Mouse (Mus musculus) forebrain, postnatal 0 days (tissue): ENCODE data around the gene Homer1. TPM values are rescaled to one million over a fixed set of nuclear protein-coding genes. Genes with fewer than 3 reads are reported as not detected.
A peak's percentile ranks its signal among the peaks of the same experiment; 100 is the strongest.

ENCODE experiments used
- ATAC-seq: fragments of 200-750 bp; cut with Nextera tagmentation; 2 replicates; pipeline ENCODE4 v1.8.0; 2017; ENCODE audit warnings: mild to moderate bottlenecking, moderate library complexity
- DNase-seq: peaks from one replicate; pipeline ENCODE4 v3.0.0-alpha.2; 2015
- H3K27ac ChIP-seq: fragments of 300-500 bp; sonication (generic); 2 replicates; pipeline ENCODE4 v1.5.1; 2014; ENCODE audit warnings: low read depth, mild to moderate bottlenecking, antibody characterized with exemption, low read length, moderate library complexity, mixed read lengths
- H3K27me3 ChIP-seq: fragments of 300-500 bp; sonication (generic); 2 replicates; pipeline ENCODE4 v1.6.1; 2014; ENCODE audit warnings: mild to moderate bottlenecking, low read length, mixed read lengths; ENCODE audit not compliant: insufficient read depth
- H3K36me3 ChIP-seq: fragments of 300-500 bp; sonication (generic); 2 replicates; pipeline ENCODE4 v1.6.1; 2014; ENCODE audit warnings: mild to moderate bottlenecking, moderate library complexity; ENCODE audit not compliant: insufficient read depth
- H3K4me1 ChIP-seq: fragments of 300-500 bp; sonication (generic); 2 replicates; pipeline ENCODE4 v1.6.1; 2014; ENCODE audit warnings: antibody characterized with exemption; ENCODE audit not compliant: insufficient read depth
- H3K4me2 ChIP-seq: fragments of 300-500 bp; sonication (generic); 2 replicates; pipeline ENCODE4 v1.6.1; 2014; ENCODE audit warnings: low read depth, mild to moderate bottlenecking, moderate library complexity
- H3K4me3 ChIP-seq: fragments of 300-500 bp; sonication (generic); 2 replicates; pipeline ENCODE4 v1.5.1; 2014; ENCODE audit warnings: low read depth, low read length, mixed read lengths
- H3K9ac ChIP-seq: fragments of 300-500 bp; sonication (generic); 2 replicates; pipeline ENCODE4 v1.6.1; 2014; ENCODE audit warnings: mild to moderate bottlenecking
- H3K9me3 ChIP-seq: fragments of 300-500 bp; sonication (generic); 2 replicates; pipeline ENCODE4 v1.6.1; 2016; ENCODE audit warnings: low read length
- CTCF ChIP-seq: sonication (generic); IDR thresholded peaks from 2 replicates; pipeline ENCODE4 v1.5.1; 2016; ENCODE audit warnings: antibody characterized with exemption, control low read depth, low read depth
- WGBS: fragments of 180-500 bp; shearing (Covaris S2); extraction: QIAGEN DNeasy Blood & Tissue Kit; methylation state at CpG from one replicate; pipeline ENCODE4 v1.1.7; 2014; 5-methylcytosine and 5-hydroxymethylcytosine counted together
- polyA plus RNA-seq: library from polyadenylated mRNA; unstranded; fragments of >200 nt; fragmentation: Nextera tagmentation; extraction: Ambion mirVana; gene quantifications from 2 replicates; pipeline ENCODE4 v1.2.1, GENCODE M21; 2015
- total RNA-seq: library from RNA; depleted of rRNA; stranded (reverse); fragments of >200 nt; gene quantifications from 2 replicates; pipeline ENCODE4 v1.2.3, GENCODE M21; 2014

Homer1 gene
- total and polyA plus RNA-seq, 2 experiments from 2014 or later, result 14.8 to 102 TPM

DNA sequence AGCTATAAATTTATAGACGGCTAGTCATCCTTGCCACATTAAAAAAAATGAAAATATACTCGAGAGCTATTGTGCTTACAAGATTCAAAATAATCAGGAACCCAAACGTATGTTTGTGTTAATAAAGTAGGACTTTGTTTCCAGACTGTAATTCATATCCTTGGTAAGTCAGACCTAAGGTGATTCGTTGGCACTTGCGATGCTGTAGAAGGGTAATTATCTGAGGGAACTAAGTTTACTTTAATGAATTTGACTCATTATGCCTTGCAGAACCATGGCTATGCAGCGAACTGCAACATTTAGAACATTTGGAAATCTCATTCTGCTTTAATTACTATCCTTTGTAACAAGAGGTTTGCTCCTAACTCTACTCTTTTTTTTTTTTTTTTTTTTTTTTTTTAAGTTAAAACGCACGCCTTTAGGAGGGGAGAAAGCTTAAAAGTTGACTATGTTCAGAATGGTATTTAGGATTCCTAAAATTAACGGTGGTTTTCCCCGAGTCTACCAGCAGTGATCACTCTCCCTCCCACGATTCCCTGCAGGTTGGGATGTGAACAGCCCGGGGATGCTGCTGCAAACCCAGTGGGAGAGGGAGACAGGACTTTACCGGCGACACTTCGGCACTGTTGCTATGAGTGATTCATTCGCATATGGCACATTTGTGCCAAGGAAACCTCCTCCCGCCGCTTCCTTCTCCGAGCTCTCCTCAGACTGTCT lies 3.6 kb downstream of the Homer1 start:
- TF ChIP-seq CTCF, result 0 out of 2 replicates have a peak, but pooled peaks have one; percentile 39
- H3K36me3 ChIP-seq, result no peaks in the 10 kb centered on the region

DNA sequence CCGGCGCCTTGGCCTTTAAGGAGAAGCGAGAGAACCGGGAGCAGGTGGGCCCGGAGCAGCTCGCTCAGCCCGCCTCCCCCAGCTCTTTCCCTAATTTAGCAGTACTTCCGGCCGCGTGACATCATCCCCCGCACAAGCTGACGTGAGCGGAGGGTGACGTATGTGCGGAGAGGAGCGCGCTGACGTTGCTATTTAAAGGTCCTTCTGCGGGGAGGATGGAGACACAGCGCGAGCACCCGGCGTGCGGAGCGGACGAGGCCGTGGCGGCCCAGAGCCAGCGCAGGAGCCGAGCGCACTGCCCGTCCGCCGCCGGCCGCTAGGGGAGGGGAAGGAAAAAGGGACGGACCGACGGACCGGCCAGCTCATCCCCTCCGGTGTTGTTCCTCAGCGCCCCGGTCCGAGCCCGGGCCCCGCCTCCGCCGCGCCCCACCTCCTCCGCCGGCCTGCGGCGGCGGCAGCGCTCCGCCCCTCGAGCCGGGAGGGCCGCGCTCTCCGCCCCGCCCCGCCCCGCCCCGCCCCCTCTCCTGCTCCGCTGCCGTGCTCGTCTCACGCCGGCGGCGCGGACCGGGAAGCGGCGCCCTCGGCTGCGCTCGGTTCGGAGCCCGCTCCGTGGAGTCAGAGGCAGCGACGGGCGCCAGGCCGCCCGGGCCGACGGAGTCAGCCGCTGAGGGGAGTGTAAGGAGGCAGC lies 4.3 kb downstream of the Homer1 start:
- H3K27me3 ChIP-seq, result no peaks in the 10 kb centered on the region
- no peaks in the 10 kb centered on the region for H3K36me3 ChIP-seq
- H3K4me3 ChIP-seq, result peak overlapping the region; percentile 97
- WGBS, result 5% methylated on average over 77 of the region's 90 CpGs
- peaks cover 17% of the 10 kb centered on the region; the same call in 1 of the 2 replicates for H3K4me1 ChIP-seq
- ATAC-seq, result peak; percentile 97
- H3K4me2 ChIP-seq, result peak overlapping the region; percentile 75
- no peaks in the 10 kb centered on the region for H3K9me3 ChIP-seq
- TF ChIP-seq CTCF, result peak; percentile 66
- peak overlapping the region; percentile 85 for H3K9ac ChIP-seq
- H3K27ac ChIP-seq, result peak overlapping the region; percentile 99
- DNase-seq, result peak; percentile 98

More for the DNA sequence above, 3.6 kb downstream of the Homer1 start:
- Histone ChIP-seq H3K4me2 (peak overlapping the region; percentile 75), H3K9me3 (no peaks in the 10 kb centered on the region), H3K27me3 (no peaks in the 10 kb centered on the region), H3K4me3 (peak overlapping the region; percentile 97), H3K9ac (peak overlapping the region; percentile 85), H3K4me1 (peaks cover 10% of the 10 kb centered on the region; the same call in 1 of the 2 replicates), H3K27ac (peak overlapping the region; percentile 99)
- no peak for DNase-seq
- 9% methylated on average over 19 of the region's 19 CpGs for WGBS
- ATAC-seq, result peak; percentile 57

DNA sequence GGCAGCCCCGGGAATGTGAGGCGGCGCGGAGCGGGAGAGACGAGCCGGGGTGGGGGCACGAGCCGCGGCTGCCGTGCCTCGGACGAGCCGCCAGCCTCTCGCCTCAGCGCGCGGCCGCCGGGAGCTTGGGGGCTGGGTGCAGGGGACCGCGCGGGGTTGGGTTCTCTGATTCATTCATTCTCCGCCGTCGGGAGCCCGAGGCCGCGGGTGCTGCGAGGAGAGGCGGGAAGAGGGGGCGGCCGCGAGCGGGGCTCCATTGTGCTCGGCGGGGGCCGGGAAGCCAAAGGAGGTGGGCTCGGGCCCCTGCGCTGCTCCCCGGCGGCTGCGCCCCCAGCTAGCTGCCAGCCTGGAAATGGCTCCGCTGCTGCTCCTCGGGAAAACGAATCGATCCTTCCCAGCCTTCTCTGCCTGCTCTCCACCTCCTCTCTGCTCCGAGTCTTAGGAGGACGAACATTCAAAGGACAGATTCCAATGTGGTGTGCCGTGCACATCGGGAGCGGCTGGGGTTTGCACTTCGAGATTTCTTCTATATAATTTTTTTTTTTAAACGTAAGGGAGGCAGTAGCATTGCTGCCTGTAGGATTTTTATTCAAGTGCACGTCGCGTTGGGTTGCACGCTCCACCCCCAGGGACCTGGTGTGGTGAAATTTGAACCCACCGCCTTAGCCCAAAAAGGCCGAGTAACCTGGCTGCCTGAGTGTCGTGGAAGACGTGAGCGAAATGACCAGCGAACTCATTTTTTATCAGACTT lies 5.0 kb downstream of the Homer1 start:
- Histone ChIP-seq H3K4me2 (peak overlapping the region; percentile 75), H3K36me3 (no peaks in the 10 kb centered on the region), H3K4me1 (peaks cover 21% of the 10 kb centered on the region; the same call in 1 of the 2 replicates), H3K27ac (peak overlapping the region; percentile 99), H3K9me3 (no peaks in the 10 kb centered on the region), H3K4me3 (peak overlapping the region; percentile 97), H3K9ac (peak overlapping the region; percentile 85), H3K27me3 (no peaks in the 10 kb centered on the region)
- TF ChIP-seq CTCF, result no peak
- peak; percentile 33 for ATAC-seq
- 2% methylated on average over 62 of the region's 64 CpGs for WGBS
- DNase-seq, result no peak

DNA sequence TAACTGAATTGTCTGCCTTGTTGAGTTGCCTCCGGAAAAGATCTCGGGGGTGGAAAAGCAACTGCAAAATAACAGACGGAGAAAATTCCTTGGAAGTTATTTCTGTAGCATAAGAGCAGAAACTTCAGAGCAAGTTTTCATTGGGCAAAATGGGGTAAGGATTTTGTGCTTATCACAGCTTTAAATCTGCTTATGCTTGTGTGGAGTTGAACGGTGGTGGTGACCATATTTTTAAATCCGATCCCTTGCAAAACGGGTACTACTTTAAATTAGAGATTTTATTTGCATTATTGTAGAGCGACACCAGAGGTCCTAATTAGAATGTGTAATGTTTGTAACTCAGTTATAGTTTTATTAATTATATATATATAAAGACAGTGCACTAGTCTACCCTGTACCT lies 5.7 kb downstream of the Homer1 start:
- Histone ChIP-seq H3K4me3 (peak overlapping the region; percentile 97), H3K27ac (0 out of 2 replicates have a peak overlapping the region, but pooled peaks have one; percentile 99), H3K9me3 (no peaks in the 10 kb centered on the region), H3K4me2 (peak overlapping the region; percentile 75), H3K27me3 (no peaks in the 10 kb centered on the region), H3K9ac (peak overlapping the region; percentile 85), H3K4me1 (peaks cover 23% of the 10 kb centered on the region; the same call in 1 of the 2 replicates), H3K36me3 (no peaks in the 10 kb centered on the region)
- no peak for ATAC-seq
- no peak for TF ChIP-seq CTCF
- WGBS, result 2% methylated on average over 7 of the region's 7 CpGs
- DNase-seq, result no peak

DNA sequence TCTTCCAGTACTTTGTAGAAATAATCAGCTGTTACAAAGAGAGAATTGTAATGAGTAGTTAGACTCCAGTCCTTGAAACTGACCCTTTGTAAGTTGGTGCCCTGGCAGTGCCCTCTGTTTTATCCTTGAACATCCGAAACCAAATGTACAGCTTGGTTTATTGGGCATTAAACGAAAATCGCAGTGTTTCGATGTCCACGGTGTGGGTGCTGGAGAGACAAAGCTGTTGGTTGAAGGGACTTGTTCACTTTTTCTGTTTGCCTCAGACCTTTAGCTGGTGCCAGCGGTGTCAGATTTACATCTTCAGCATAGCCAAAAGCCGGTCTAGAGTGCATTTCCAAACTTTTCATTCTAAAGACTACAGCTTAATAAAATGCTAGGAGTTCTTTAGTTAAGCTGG lies 6.2 kb downstream of the Homer1 start:
- H3K36me3 ChIP-seq, result no peaks in the 10 kb centered on the region
- H3K27ac ChIP-seq, result no peak overlapping the region
- no peaks in the 10 kb centered on the region for H3K9me3 ChIP-seq
- DNase-seq, result no peak
- peak overlapping the region; percentile 97 for H3K4me3 ChIP-seq
- H3K4me2 ChIP-seq, result peak overlapping the region; percentile 75
- no peak for ATAC-seq
- no peak for TF ChIP-seq CTCF
- peak overlapping the region; percentile 85 for H3K9ac ChIP-seq
- H3K27me3 ChIP-seq, result no peaks in the 10 kb centered on the region
- WGBS, result 6% methylated on average over 7 of the region's 7 CpGs
- H3K4me1 ChIP-seq, result peaks cover 23% of the 10 kb centered on the region; the same call in 1 of the 2 replicates

DNA sequence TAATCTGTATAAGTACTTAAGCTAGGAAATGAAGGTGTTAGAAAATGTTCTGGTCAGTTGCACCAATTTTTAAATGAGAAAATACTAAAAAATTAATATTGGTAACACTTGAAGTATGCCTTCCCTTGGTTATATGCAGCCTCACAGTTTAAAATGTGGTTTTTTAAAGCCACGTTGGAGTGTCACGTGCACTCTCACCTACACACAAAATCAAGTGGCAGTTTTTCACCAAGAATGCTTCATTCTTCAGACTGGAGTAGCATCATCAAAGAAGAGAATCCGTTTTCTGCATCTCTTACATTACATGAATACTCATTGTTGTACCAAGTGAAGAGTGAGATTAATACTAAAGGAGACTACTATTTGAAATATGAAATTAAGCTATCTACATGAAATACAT lies 7.1 kb downstream of the Homer1 start:
- no peak overlapping the region for H3K27ac ChIP-seq
- ATAC-seq, result no peak
- 34% methylated on average over 3 of the region's 3 CpGs for WGBS

More for the DNA sequence above, 7.1 kb downstream of the Homer1 start:
- H3K36me3 ChIP-seq, result no peaks in the 10 kb centered on the region
- H3K4me1 ChIP-seq, result peaks cover 23% of the 10 kb centered on the region; the same call in 1 of the 2 replicates
- no peak for TF ChIP-seq CTCF
- H3K4me2 ChIP-seq, result peak overlapping the region; percentile 75
- peak overlapping the region; percentile 97 for H3K4me3 ChIP-seq
- H3K9me3 ChIP-seq, result no peaks in the 10 kb centered on the region
- no peak for DNase-seq
- H3K27me3 ChIP-seq, result no peaks in the 10 kb centered on the region
- H3K9ac ChIP-seq, result no peak overlapping the region
